Mouse (Mus musculus) frontal cortex, postnatal 36 days (tissue): Measurements from ENCODE around the gene Glt8d2.

Source experiments
- DNase-seq, 2 experiments: peaks; one replicate each; pipeline ENCODE4 v3.0.0; 2022; ENCODE audit warnings: low spot score in 2 of 2

Gene Glt8d2

DNA sequence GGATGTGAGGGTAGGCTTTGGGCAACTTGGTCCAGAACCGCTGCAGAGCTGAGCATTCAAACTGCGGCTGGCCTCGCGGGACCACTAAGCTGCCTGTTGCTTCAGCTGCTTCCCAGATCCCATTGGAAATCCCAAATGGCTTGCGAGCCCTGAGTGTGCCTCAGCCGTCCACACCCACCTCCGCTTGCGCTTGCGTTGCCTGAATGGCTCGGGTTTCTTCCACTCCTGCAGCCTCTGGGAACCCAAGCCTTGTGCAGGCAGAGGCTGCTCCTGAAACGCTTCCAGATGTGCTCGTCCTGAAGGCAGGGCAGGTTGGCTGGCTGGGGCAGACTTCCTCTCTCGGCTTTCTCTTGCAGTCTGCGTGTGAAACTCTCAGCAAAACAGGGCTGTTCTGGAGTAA lies at the start of gene Glt8d2:
Glt8d2 (minus strand) TSS at position 157 of the 400 bp plus-strand sequence.
- DNase-seq: peak; percentile 64 to 71

DNA sequence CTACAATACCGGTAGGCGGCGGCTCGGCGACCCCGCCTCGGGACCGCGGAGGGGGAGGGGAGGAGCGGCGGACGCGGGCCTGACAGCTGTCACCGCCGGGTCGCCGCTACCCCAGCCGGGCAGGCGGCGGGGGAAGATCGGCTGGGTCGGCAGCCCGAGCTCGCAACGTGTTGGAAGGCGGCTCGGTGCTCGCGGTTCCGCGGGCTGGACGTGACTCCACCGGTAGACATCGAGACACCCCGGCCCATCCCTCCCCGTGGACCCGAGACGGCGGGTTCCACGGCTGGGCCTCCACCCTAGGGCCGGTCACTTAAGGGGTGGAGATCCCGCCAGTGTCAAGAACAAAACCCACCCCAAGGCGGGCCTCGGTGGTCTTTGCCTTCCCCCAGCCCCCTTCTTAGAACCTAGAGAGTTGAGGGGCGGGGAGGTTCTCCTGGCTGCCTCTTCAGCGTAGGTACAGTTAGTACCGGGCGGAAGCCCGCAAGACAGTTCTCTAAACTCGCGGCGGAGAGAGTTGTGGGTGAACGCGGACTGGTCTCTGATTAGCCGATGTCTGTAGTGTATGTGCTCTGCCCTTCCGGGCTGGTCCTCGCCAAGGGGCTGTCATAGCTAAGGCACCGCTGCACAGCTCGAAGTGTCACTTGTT lies 9.0 kb upstream of the Glt8d2 start:
- DNase-seq: peak in 1 of 2 experiments; percentile 24

DNA sequence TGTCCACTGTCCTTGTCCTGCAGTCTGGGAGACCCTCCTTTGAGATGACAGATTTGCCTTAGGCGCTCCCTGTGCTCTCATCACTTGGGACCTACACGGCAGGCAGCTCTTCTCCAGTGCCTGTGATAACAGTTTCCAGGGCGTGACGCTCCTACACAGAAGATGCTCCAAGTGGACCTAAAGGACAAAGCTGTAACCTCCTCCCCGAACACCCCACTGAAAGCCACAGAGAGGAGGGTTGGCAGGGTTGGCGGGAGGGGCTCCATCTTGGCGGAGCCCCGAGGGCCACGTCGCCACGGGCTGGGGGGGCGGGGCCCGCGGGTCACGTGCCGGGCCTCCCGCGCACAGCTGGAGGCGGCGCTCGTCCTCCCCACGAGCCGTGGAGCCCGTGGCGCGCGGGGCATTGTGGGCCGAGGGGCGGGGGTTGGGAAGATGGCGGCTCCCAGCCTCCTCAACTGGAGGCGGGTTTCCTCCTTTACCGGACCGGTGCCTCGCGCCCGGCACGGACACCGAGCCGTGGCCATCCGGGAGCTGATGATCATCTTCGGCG lies 8.3 kb upstream of the Glt8d2 start:
- DNase-seq: peak; percentile 88 to 90

DNA sequence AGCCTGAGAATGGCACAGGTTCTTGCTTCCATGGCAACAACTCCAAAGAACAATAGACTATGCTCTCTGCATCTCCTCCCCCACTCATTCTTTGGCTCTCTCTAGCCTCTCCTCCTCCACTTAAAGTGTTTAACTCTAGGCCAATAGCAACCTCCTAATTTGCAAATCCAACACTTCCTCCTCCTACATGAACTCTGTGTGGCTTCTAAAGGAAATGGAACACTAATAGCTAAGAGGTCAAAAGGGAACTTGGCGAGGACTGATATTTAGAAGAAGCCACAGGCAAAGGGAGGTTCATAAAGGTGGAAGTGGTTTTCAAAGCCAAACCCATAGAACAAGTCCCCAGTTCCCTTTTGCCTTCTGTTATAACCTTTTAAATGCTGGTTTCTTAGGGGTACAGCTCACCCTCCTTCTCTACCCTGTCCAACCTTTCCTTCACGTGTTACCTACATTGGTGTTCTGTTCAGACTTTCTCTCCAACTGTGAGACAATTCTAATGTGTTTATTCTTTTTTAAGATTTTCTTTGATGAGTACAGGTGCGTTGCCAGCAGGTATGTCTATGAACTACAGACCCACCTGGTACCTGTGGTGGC lies 7.0 kb upstream of the Glt8d2 start:
- no peak for DNase-seq

DNA sequence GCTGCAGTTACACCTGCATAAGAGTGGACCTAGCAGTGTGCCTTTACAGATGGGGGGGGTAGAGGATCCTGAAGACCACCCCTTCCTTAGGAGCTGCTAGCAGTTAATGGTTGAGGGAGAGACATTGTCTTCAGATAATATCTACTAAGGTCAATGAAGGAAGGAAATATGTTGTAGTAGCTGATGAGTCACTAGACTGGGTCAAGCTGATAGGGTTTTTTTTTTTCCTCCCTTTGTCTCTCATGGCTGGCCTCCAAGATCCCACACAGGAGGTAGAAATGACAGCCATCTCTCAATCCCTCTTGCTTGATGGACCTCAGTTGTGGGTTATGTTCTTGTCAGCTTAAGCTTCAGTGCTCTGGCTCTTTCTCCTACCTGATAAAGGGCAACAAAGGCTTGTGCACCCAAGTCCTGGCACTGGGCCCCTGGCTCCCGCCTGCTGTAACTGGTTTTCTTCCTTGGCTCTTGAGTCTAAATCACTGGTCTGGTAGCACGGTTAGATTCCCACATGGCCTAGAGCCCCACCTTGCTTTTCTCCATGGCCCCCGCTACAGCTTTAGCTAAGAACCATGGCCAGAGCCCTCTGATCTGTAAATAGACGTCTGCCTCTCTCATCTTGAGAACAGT lies 6.1 kb upstream of the Glt8d2 start:
- no peak for DNase-seq

DNA sequence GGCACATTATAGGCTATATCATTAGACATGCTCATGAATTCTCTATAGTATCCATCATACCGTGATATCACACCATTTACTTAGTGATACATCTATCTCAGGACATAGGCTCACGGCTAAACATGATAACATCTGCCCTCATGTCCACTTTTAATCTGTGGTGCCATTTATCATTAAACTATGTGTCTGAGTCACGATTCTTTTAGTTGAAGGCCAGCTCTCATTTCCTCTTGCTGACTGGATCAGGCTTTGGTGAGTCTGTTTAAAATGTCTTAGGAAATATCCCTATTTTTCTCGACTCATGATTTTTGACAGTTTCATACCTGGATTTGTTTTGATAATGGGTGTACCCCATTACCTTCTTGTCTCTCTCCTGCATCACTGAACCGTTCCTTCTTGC lies 5.5 kb upstream of the Glt8d2 start, which contains the start of gene Hcfc2:
Hcfc2 (plus strand) TSS at position 205 of the 400 bp plus-strand sequence.
- no peak for DNase-seq

DNA sequence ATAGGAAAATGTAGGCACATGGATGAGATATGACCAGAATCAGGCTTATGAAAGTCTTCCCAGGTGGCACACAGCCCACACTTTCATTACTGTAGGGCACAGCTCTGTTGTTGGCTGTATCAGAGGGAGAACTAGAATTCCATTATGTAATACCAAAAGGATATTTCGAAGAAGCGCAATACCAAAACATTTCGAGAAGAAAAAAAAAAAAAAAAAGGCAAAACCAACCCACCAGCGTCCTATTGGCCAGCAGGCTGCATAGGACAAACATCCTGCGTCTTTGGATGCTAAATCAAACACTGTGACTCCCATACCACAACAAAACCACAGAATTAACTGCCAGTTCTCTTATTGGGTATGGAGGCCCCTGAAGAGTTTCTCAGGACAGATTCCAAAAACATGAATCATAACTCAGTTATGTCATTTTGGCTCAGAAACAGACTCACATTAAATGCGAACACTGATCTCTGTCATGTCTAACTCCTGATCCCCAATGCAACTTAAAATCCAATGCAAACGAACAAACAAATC lies 704 bp downstream of the Glt8d2 start:
- peak; percentile 27 to 37 for DNase-seq

DNA sequence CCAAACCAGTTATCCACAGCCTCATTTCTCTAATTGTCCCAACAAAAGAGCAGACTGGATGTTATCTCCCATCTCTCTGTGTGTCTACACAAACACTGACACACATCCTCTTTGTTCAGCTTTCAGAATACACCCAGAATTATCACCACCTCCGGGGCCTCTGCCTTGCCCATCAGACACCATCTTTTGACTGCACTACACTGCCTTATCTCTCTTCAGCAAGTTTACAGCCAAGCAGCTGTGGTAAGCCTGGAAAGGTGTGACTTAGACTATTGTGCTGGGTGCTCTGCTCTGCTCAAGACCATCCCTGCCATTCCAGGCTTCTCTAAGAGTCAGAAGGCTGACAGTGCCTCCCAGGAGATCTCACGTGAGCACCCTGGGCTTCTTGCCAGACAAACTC lies 5.0 kb downstream of the Glt8d2 start:
- DNase-seq: no peak

DNA sequence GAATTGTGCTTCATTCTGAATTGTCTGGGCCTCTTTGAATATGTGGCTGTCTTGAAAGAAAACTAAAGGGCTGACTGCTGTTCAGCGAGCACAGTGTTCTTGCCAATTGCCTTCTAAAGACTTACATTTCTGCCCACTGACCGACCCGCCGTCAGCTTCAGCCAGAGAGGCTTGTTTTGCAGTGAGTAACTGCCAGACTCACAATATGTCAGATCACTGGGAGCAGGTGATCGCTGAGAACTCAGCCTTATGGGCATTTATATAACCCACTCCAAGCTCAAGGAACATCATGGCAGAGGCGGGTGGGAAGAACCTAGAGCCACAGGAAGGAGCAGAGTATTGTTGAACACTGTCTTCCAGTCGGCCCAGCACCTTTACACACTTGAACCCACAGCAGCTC lies 8.8 kb downstream of the Glt8d2 start:
- DNase-seq: peak; percentile 51 to 71

DNA sequence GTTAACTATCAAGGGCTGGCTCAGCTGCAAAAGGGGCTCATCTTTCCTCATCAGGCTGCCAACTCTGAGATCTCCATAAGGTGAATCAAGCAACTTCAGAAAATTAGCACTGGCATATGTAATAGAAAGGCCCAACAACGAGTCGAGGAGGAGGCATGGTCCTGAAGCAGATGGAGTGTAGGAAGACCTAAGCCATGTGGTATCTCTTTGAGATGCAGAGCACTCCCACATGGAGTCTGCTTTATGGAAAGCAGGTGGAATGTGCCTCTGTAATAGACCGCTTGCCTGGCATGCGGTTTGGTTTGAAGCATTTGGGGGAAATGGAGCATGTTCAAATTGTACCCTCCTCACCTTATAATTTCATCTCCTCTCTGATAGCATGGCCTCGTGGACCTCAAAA lies 9.7 kb downstream of the Glt8d2 start:
- DNase-seq: peak; percentile 54 to 85

DNA sequence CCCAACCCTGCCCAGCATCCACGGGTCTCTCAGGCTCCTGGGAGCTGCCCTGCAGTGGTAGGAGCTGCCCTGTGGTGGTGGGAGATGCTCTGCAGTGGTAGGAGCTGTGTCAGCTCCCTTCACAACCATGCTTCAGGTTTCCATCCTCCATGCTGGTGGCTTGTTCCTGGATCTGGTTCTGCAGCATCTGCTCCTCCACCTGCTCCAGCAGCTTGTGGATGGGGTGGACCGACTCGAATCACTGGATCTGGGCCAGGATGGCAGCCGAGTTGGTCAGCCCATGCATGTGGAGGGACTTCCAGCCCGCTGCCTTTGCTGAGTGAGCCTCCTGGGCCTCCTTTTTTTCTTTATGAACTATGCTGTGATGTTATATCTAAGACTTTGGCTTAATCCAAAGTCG lies 13.5 kb downstream of the Glt8d2 start:
- peak in 1 of 2 experiments; percentile 44 for DNase-seq

DNA sequence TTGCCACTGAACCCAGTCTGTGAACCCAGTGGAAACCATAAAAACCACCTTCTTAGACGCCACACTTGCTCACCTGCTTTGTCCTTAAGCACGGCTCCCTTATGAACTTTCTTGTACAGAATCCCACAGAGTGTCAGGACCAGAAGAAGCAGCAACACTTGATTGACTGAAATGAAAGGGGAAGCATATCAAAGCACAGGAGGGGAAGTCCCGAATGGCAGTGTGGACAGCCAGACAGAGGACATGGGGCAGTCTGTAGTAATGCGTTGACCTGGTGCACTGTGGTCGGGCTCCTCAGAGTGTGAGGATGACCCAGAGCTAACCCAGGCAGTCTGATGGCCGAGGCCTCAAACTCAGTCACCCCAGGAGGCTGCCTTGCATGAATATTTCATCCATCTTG lies 20.2 kb downstream of the Glt8d2 start:
- no peak for DNase-seq

DNA sequence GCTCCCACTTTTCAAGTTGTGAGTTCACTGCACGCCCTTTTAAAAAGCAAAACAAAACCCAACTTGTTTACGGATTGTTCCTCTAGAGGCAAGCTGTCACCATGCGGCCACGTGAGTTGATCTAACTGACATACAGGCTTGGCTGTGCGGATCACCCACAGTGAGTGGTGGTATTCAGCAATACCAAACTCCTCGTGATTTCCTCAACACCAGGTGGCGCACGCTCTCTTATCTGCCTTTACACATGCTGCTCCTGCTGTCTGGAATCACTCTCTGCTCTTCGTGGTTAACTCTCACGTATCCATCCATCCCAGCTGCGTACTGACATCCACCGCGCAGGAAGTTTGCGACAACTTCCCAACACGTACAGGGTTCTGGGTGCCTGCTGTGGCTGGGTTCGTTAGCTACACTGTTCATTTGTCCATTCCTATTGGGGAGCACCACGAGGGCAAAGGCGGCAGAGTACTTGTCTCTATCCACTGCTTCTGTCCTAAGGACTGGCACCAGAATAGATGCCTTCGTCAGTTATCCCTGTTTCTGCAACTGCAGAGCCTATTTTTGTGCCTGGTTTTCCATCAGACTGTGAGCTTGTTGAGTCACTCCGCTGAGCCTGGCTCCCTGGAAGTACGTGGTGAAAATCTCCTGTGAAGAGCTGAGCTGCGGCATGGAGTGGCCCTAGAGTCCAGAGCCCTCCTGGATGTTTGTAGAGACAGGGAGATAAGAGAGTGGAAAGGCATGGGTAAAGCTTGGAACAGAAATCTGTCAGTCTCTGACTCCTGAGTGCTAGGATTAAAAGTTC lies 23.8 kb downstream of the Glt8d2 start:
- DNase-seq: peak; percentile 85 to 94

DNA sequence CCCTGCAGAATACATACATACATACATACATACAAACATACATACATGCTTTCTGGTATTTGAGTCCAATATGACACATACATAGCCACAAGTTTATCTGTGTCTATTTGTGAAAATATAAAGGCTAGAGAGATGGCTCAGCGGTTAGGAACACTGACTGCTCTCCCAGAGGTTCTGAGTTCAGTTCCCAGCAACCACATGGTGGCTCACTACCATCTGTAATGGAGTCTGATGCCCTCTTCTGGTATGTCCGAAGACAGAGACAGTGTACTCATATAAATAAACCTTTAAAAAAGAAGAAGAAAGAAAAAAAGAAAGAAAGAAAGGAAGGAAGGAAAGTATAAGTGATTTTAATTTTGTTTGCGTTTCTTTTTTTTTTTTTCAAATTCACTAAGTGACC lies 24.5 kb downstream of the Glt8d2 start:
- DNase-seq: no peak

DNA sequence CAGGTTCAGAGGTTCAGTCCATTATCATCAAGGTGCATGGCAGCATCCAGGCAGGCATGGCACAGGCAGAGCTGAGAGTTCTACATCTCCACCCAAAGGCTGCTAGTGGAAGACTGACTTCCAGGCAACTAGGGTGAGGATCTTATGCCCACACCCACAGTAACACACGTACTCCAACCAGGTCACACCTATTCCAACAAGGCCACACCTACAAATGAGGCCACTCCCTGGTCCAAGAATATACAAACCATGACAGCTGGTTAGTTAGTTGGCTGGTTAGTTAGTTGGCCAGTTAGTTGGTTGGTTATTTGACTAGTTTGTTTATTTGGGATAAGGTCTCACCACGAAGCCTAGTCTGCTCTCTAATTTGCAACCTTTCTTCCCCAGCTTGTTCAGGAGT lies 27.2 kb downstream of the Glt8d2 start:
- DNase-seq: no peak

DNA sequence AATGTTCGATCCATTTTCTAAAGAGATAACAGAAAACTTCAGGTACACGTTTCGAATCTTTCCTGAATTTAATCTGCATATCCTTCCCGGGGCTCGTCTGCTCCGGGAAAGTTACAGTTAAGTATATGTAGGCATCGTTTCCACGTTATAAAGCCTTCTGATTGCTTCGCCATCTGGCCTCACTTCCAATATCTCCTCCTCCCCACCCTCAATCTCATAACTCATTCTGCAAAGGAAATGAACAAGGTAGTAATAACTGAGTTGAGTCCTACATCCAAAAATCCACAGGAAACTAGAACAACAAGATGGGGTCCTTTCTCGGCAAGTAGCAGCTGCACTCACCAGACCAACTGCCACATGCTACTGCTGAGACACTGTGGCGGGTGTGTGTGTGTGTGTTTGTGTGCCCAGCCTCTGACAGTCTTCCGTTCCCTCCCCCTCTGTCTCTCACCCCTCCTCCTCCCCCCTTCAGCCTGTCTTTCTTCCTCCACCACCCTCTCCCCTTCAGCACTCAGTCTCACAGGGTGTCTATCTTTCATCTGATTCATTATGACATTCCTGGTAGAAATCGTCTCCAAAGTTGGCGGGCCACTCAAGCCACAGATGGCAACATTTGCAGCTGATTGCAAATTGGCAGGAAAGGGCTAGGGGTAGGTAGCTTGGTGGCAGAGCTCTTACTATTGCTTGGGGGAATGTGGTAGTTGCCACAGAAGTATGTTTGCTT lies 28.0 kb downstream of the Glt8d2 start:
- DNase-seq: peak; percentile 54 to 63

DNA sequence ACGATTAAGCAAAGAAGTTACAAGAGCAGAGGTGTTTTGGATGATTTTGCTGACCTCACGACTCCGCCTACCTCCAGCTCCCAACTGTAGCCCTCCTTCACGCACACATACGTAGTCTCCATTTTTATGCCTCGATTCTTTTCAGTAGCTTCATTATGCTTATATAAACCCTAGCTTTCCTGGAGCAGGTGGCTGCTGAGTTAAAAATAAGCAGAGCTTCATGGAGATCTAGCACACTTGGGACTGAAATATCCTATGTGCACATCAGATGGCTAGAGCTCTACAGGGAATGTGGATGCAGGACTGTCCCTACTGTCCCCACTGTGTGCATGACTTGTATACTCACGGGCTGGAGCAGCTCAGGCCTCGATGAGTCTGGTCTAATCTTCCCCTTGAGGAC lies 28.6 kb downstream of the Glt8d2 start:
- DNase-seq: peak; percentile 62 to 88

DNA sequence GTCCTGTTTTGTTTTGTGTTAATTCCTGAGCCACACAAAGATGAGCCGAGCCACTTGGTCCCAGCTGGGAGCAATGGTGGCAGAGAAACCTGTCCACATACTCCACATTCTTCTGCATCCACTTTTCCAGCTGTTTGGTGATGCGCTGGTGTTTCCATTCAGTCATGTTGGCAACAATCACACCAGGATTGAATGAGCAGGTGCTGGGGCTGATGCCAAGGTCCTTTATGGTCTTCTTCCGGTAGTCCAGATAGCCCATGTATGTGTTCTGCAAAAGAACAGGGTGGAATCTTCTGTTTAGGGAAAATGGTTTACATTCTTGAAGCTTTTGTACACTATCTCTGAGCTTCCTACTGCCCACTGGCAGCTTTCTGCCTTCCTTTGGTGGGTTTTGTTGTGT lies 35.9 kb downstream of the Glt8d2 start:
- DNase-seq: no peak

DNA sequence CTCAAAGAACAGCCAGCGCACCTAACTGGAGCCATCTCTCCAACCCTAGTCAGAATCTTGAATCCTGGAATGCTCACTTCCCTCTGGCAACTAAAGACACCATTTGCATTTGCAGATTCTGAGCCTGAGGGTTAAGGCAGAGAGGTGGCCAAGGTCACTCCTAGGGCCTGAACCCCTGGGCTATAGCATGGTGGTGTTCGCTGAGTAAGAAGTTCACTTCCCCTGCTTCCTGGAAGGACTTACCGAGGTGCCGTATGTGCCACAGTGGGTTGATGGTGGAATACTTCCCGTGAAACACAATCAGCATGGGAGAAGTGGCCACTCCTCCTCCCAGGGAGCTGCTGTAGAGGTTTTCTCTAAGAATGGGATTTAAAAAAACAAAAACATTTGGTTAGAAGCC lies 37.8 kb downstream of the Glt8d2 start:
- no peak for DNase-seq

DNA sequence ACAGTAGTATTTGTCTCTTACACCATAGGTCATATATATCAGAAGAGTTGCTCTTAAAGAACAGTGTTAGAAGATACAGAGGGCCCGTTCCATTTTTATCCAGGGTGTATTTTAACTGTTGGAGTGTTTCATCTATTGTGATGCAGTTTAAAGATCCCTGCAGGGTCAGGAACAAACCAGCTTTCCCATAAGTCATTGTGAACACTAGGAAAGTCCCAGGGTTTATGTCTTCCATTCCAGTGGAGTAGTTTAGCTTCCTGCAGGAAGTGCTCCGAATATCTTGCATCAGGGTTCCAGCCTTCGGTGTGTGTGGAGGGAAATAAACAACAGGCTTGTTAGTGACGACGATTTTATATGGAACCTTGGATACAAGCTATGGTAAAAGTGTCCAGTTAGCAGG lies 39.2 kb downstream of the Glt8d2 start:
- no peak for DNase-seq

DNA sequence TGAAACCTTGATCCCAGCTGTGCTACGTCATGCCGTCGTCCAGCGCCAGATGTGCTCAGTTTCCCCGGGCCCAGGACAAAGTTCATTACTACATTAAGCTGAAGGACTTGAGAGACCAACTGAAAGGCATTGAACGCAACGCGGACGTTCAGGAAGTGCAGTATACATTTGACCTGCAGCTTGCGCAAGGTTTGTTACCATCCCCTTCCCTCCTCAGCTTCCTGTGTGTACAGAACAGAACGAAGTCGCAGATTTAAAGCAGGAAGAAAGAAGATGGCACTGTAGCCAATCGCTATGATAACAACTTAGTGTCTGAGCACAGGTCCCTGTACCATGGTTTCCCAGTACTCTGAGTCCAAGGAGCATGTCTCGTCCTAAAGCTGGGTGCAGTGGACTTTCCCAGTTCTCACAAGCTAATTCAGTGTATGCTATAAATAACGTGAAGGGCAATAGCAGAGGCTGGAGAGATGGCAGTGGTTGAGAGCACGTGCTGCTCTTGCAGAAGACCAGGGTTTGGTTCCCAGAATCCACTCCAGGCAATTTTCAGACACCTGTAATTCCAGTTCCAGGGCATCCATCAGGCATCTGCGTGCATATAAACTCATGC lies 43.1 kb downstream of the Glt8d2 start:
- no peak for DNase-seq
